Mouse (Mus musculus): Measurements from ENCODE around the gene Zfp382.

DNA sequence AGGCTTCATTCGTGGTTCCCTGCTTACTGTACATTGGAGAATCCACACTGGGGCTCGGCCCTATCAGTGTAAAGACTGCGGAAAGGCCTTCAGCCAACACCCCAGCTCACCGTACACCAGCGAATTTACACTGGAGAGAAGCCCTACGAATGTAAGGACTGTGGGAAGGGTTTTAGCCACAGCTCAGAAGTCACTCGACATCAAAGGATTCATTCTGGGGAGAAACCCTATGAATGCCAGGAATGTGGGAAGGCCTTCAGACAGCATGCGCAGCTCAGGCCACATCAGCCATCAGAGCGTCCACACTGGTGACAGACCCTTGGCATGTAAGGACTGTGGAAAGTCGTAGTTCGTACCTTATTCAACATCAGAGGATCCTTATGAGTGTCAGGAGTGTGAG, 56.5 kb downstream of the Zfp382 start:
- TF ChIP-seq POLR2A (IDR thresholded peaks at IDR 0.05; ENCODE audit: borderline replicate concordance, insufficient read depth, low read length) (no peak), CTCF (IDR thresholded peaks at IDR 0.05; ENCODE audit: borderline replicate concordance, insufficient read depth, low read depth, low read length) (no peak)

Data from cerebellum, adult 2 months (tissue).